Mouse (Mus musculus): ENCODE results near the gene Map3k7cl.

The Map3k7cl gene

GRCm38 (mm10) chr16:87585548-87586262 is 32.6 kb downstream of the Map3k7cl start:
- DNase-seq (ENCODE audit: extremely low spot score, low read depth, low spot score), result no peak

- no peak for DNase-seq (ENCODE audit: extremely low spot score, low read depth, low spot score)
Measured at GRCm38 (mm10) chr16:87587843-87588242, 34.7 kb downstream of the Map3k7cl start.

- no peak for DNase-seq (ENCODE audit: extremely low spot score, low read depth, low spot score)
Measured at GRCm38 (mm10) chr16:87594145-87594544, 41.0 kb downstream of the Map3k7cl start.

- no peak for DNase-seq (ENCODE audit: extremely low spot score, low read depth, low spot score)
Measured at GRCm38 (mm10) chr16:87595149-87595548, 42.0 kb downstream of the Map3k7cl start.

GRCm38 (mm10) chr16:87602717-87603526 is 49.8 kb downstream of the Map3k7cl start:
- no peak for DNase-seq (ENCODE audit: extremely low spot score, low read depth, low spot score)

- no peak for DNase-seq (ENCODE audit: extremely low spot score, low read depth, low spot score)
Measured at GRCm38 (mm10) chr16:87604002-87604401, 50.9 kb downstream of the Map3k7cl start.

GRCm38 (mm10) chr16:87604883-87605282 is 51.8 kb downstream of the Map3k7cl start:
- DNase-seq (ENCODE audit: extremely low spot score, low read depth, low spot score), result no peak

GRCm38 (mm10) chr16:87607383-87607782 is 54.3 kb downstream of the Map3k7cl start:
- no peak for DNase-seq (ENCODE audit: extremely low spot score, low read depth, low spot score)

GRCm38 (mm10) chr16:87607959-87608358 is 54.8 kb downstream of the Map3k7cl start:
- no peak for DNase-seq (ENCODE audit: extremely low spot score, low read depth, low spot score)

GRCm38 (mm10) chr16:87610142-87610541 is 57.0 kb downstream of the Map3k7cl start:
- no peak for DNase-seq (ENCODE audit: extremely low spot score, low read depth, low spot score)

- no peak for DNase-seq (ENCODE audit: extremely low spot score, low read depth, low spot score)
Measured at GRCm38 (mm10) chr16:87610556-87611295, 57.6 kb downstream of the Map3k7cl start.

GRCm38 (mm10) chr16:87611420-87611819 is 58.3 kb downstream of the Map3k7cl start:
- no peak for DNase-seq (ENCODE audit: extremely low spot score, low read depth, low spot score)

GRCm38 (mm10) chr16:87612218-87612838 is 59.2 kb downstream of the Map3k7cl start:
- DNase-seq (ENCODE audit: extremely low spot score, low read depth, low spot score), result no peak

- no peak for DNase-seq (ENCODE audit: extremely low spot score, low read depth, low spot score)
Measured at GRCm38 (mm10) chr16:87617377-87617776, 64.2 kb downstream of the Map3k7cl start.

- no peak for DNase-seq (ENCODE audit: extremely low spot score, low read depth, low spot score)
Measured at GRCm38 (mm10) chr16:87621246-87621645, 68.1 kb downstream of the Map3k7cl start.

- DNase-seq (ENCODE audit: extremely low spot score, low read depth, low spot score), result no peak
Measured at GRCm38 (mm10) chr16:87623881-87624280, 70.8 kb downstream of the Map3k7cl start.

GRCm38 (mm10) chr16:87624937-87625336 is 71.8 kb downstream of the Map3k7cl start:
- no peak for DNase-seq (ENCODE audit: extremely low spot score, low read depth, low spot score)

- DNase-seq (ENCODE audit: extremely low spot score, low read depth, low spot score), result no peak
Measured at GRCm38 (mm10) chr16:87625341-87625740, 72.2 kb downstream of the Map3k7cl start.

GRCm38 (mm10) chr16:87625816-87626215 is 72.7 kb downstream of the Map3k7cl start:
- no peak for DNase-seq (ENCODE audit: extremely low spot score, low read depth, low spot score)

GRCm38 (mm10) chr16:87626696-87627095 is 73.6 kb downstream of the Map3k7cl start:
- DNase-seq (ENCODE audit: extremely low spot score, low read depth, low spot score), result no peak

GRCm38 (mm10) chr16:87634709-87635108 is 81.6 kb downstream of the Map3k7cl start:
- DNase-seq (ENCODE audit: extremely low spot score, low read depth, low spot score), result no peak

All from hindlimb bud, embryonic 11.5 days (tissue).